Mouse (Mus musculus) neutrophil, adult 5-6 weeks (primary cell): ENCODE data around the gene Hist1h3h. TPM values are rescaled to one million over a fixed set of nuclear protein-coding genes. Genes with fewer than 3 reads are reported as not detected.

Experiments used
- ATAC-seq: fragments of 151-379, 151-347 bp; 2 replicates; pipeline ENCODE4 v1.8.0; 2017; ENCODE audit warnings: mild to moderate bottlenecking, moderate TSS enrichment; ENCODE audit not compliant: insufficient number of reproducible peaks, poor library complexity, low FRiP score, severe bottlenecking; ENCODE audit errors: extremely low read depth
- total RNA-seq: library from RNA; stranded (forward); fragments of 200-1000 nt; gene quantifications from 2 replicates; pipeline ENCODE4 v1.2.3, GENCODE M21; 2017

Gene Hist1h3h
- total RNA-seq, 1 experiment from 2014 or later, result 15.6 TPM

- no peak for ATAC-seq
These were observed 38.2 kb downstream of the Hist1h3h start for GRCm38 (mm10) chr13:21755707-21756106.

Other genes starting within 250 kb of the Hist1h3h start
- gene Nkapl, start 249.2 kb upstream of the Hist1h3h start, total RNA-seq, result 0.49 TPM in 1 of 2 replicates, not detected in the other
- not detected in 2 replicates for gene Zkscan4, start 238.8 kb upstream of the Hist1h3h start, total RNA-seq
- not detected in 2 replicates for gene Gm10065, start 238.2 kb upstream of the Hist1h3h start, total RNA-seq
- 1.1 and 1.7 TPM in 2 replicates for gene AK157302, start 222.4 kb upstream of the Hist1h3h start, total RNA-seq
- not detected in 2 replicates for gene Gm11273, start 216.2 kb upstream of the Hist1h3h start, total RNA-seq
- 6.9 TPM in 2 replicates for gene Zkscan8, start 186.5 kb upstream of the Hist1h3h start, total RNA-seq
- not detected in 2 replicates for gene Olfr1366, start 174.9 kb upstream of the Hist1h3h start, total RNA-seq
- not detected in 2 replicates for gene Olfr1535, start 157.8 kb upstream of the Hist1h3h start, total RNA-seq
- not detected in 2 replicates for gene Olfr1364, start 135.9 kb upstream of the Hist1h3h start, total RNA-seq
- not detected in 2 replicates for gene Olfr1362, start 103.6 kb upstream of the Hist1h3h start, total RNA-seq
- gene Olfr11, start 75.1 kb upstream of the Hist1h3h start, total RNA-seq, result not detected in 2 replicates
- not detected in 2 replicates for gene Olfr1361, start 54.3 kb upstream of the Hist1h3h start, total RNA-seq
- gene Olfr1360, start 40.3 kb upstream of the Hist1h3h start, total RNA-seq, result not detected in 2 replicates
- not detected in 2 replicates for gene Olfr1359, start 19.5 kb upstream of the Hist1h3h start, total RNA-seq
- gene Hist1h2bl, start 1.5 kb upstream of the Hist1h3h start, total RNA-seq, result 14.4 and 16.0 TPM in 2 replicates
- 351 and 359 TPM in 2 replicates for gene Hist1h2ai, start 1.2 kb upstream of the Hist1h3h start, total RNA-seq
- gene Hist1h2bm, start 4.4 kb downstream of the Hist1h3h start, total RNA-seq, result 6.6 and 8.0 TPM in 2 replicates
- gene Hist1h4j, start 17.4 kb downstream of the Hist1h3h start, total RNA-seq, result 12.6 and 17.7 TPM in 2 replicates
- 63.4 and 72.4 TPM in 2 replicates for gene Hist1h4k, start 32.8 kb downstream of the Hist1h3h start, total RNA-seq
- gene Hist1h2ak, start 36.2 kb downstream of the Hist1h3h start, total RNA-seq, result 70.6 and 79.9 TPM in 2 replicates
- 99.6 and 105 TPM in 2 replicates for gene Hist1h2bn, start 36.5 kb downstream of the Hist1h3h start, total RNA-seq
- 73.0 and 92.6 TPM in 2 replicates for gene Hist1h1b, start 63.0 kb downstream of the Hist1h3h start, total RNA-seq
- 3.8 and 32.2 TPM in 2 replicates for gene Hist1h3i, start 65.7 kb downstream of the Hist1h3h start, total RNA-seq
- 46.4 and 80.8 TPM in 2 replicates for gene Hist1h2an, start 69.6 kb downstream of the Hist1h3h start, total RNA-seq
- 4.8 and 6.8 TPM in 2 replicates for gene Hist1h2bp, start 69.8 kb downstream of the Hist1h3h start, total RNA-seq
- 71.6 and 96.6 TPM in 2 replicates for gene Hist1h2bq, start 92.5 kb downstream of the Hist1h3h start, total RNA-seq
- 88.7 TPM in 1 of 2 replicates, not detected in the other for gene Hist1h2ao, start 92.8 kb downstream of the Hist1h3h start, total RNA-seq
- gene Hist1h4m, start 94.1 kb downstream of the Hist1h3h start, total RNA-seq, result 341 and 383 TPM in 2 replicates
- 171 and 217 TPM in 2 replicates for gene Hist1h4n, start 114.5 kb downstream of the Hist1h3h start, total RNA-seq
- gene Hist1h2ap, start 115.8 kb downstream of the Hist1h3h start, total RNA-seq, result 129 and 254 TPM in 2 replicates
- gene Hist1h2br, start 116.1 kb downstream of the Hist1h3h start, total RNA-seq, result 63.3 and 83.2 TPM in 2 replicates
- gene Zfp184, start 227.4 kb downstream of the Hist1h3h start, total RNA-seq, result 0.49 and 2.6 TPM in 2 replicates